Mouse (Mus musculus): ENCODE results near the gene Kif19a.

DNA sequence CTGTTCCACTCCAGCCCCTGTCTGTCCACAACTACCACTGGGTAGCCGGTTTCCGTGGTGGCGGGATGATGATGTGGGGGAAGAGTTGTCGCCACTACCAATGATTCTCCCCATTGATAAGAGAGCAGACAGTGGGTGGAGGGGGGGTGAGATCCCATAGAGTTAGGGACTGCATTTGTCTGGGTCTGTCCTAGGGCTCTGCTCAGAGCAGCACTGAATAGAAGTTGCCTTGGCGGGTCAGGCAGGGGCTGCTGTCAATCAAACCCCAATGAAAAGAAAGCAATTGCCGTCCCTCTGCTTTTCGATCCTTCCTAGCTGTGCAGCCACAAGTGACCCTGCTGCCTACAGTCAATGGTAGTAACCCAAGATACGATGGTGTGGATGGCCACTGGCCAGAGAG, 38.8 kb downstream of the Kif19a start:
- TF ChIP-seq CTCF (IDR thresholded peaks at IDR 0.05; ENCODE audit: borderline replicate concordance, insufficient read depth, low read length) (no peak), POLR2A (IDR thresholded peaks at IDR 0.05; ENCODE audit: low read depth, low read length) (no peak)
